Mouse (Mus musculus): ENCODE measurements at regions not wholly inside any gene's neighbourhood (a gene's known extent, or its start where the extent isn't known, plus 50 kb on each side); places are given as distances from the start of the nearest gene placed in this dataset.
"Not testable (repeated sequence)": the region's sequence is repeated elsewhere in the genome, so short reads cannot be mapped to it uniquely, and the experiment has no call there.

DNA sequence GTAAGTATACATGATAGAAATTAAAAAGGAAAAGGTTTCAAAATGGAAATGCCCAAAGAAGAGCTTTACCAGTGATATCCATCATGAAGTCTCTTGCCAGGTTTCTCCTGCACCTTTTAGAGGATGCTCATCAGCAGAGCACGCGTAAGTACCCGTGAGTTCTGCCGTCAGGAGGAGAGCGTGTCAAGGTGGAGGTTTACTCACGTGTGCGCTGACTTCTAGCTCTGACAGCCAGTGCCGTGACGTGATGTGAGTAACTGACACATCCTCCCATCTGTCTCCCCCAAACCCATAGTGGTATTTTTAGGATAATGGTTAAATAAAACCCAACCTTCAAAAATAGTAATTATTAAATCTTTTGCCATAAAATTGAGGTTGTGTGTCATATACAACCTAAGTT is 55.3 kb downstream of the Adra2a start:
- intact Hi-C loops (cut with DNase I), result no loop called here
- no peak for DNase-seq (ENCODE audit: low spot score in 2 of 2)

DNA sequence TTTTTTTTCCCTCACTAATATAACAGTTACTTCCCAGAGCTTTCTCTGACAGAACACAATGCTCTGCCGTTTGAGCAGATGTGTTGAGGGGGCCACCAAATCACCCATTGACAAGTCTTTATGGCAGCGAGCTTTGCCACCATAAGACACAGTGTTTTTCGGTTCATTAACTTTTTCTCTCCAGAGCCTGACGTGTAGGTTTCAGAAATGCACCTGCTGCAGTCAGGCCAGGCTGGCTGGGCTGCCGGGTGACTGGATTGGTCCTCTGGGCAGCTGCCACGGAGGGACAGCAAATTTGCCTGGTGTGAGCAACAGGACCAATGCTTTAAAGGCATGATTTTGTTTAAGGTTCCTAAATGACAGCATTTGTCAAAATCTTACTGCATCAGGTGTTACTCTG is 55.8 kb downstream of the Adra2a start:
- no peak for DNase-seq (ENCODE audit: low spot score in 2 of 2)
- intact Hi-C loops (cut with DNase I), result no loop called here

DNA sequence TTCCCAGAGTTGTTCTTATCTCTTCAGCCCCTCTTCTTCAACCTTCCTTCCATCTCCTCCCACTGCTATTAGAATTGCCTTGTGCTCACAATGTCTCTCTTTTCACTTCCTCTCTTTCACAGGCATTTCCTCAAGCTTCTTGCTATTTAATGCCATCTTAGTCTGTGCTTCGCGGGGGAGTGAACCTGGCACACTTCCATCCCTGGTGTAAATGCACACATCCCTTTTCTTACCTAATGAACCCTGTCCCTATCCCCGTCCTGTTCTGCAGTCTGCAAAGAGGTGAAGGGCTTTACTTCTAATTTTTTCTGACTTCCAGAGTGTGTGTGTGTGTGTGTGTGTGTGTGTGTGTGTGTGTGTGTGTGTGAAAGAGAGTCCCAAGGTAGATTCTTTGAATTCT is 62.6 kb downstream of the Adra2a start:
- peak in 1 of 2 experiments; percentile 15 for DNase-seq (ENCODE audit: low spot score in 2 of 2)
- intact Hi-C loops (cut with DNase I), result no loop called here

DNA sequence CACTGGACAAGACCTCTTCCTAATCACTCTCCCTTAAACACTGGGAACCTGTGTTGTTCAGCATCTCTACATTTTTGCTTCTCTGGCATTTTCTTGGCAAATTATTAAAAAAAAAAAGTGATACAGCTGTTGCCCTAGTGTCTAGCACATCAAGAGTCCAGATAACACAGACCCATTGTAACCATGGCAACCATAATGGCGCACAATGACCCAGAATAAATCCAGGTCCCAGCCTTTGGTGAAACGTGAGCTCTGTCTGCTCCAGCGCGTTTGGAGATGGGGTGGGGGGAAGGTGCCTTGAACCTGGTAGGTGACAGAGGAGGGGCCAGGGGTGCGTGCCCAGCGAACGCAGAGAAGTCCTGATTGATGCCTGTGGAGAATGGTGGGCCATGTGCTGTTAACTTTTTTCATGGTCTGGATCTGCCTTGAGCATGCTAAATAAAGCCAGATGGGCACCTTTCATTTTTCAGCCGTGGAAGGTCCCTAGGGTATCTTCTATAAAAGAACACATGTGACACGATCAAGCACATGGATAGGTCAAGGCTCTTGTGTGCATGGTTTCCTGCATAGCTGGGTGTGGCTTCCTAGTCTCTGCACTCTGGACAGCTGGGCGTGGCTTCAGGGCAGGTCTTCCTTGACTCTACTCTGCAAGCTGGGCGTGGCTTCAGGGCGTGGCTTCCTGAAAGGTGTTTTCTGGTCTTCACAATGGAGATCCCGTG is 63.3 kb downstream of the Adra2a start:
- DNase-seq (ENCODE audit: low spot score in 2 of 2), result no peak
- intact Hi-C loops (cut with DNase I), result no loop called here

DNA sequence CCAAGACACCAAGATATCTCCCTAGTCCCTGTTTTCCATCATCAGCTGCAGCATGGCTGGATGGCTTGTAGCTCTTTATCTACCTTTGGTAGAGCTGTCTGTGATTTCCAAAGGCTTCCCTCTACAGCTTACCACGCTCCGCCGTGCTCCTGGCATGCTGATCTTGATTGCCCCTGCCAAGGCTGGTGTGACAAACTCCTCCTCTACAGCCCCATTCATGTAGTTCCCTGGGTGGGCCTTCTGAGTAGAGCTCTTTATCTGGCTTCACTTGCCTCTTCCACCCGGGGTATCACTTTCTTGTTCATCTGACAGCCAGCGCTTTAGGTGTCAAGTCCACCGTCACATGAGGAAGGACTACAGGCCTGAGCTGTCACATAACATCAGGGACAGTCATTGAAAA is 66.1 kb downstream of the Adra2a start:
- no peak for DNase-seq (ENCODE audit: low spot score in 2 of 2)
- intact Hi-C loops (cut with DNase I), result no loop called here

DNA sequence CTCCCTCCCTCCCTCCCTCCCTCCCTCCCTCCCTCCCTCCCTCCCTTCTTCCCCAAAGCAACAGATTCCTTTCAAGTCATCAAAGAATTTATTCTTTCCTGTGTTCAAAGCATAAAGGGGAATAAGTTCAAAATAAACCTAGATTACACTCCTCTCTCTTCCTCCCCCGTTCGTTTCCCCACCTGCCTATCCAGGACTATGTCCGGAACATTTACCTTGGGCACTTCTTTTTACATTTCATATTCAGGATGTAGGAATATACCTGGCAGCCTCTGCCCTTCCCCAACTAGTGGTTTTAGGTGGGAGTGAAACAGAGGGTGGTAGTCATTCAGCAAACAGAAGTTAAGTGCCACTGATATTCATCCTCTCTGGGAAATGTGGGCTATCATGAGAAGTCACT is 68.7 kb downstream of the Adra2a start:
- intact Hi-C loops (cut with DNase I), result no loop called here
- DNase-seq (ENCODE audit: low spot score in 2 of 2), result no peak

DNA sequence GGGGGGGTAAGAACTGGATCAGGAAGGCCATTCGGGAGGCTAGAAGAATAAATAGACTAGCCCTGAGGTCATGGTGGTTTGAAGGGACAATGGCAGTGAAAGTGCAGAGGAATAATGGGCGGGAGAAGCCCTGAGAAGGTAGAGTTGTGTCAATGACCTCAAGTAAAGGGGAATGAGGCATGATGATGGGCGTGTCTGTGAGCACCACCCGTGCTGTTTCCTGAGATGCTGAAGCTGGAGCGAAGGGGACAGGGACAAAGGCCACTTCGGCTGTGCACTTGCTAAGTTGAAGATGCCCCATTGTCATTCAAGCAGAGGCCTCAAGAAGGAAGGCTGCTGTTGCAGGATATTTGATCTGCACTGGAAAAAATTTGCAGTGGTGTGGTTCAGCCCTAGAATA is 69.5 kb downstream of the Adra2a start:
- intact Hi-C loops (cut with DNase I), result no loop called here
- DNase-seq (ENCODE audit: low spot score in 2 of 2), result no peak

DNA sequence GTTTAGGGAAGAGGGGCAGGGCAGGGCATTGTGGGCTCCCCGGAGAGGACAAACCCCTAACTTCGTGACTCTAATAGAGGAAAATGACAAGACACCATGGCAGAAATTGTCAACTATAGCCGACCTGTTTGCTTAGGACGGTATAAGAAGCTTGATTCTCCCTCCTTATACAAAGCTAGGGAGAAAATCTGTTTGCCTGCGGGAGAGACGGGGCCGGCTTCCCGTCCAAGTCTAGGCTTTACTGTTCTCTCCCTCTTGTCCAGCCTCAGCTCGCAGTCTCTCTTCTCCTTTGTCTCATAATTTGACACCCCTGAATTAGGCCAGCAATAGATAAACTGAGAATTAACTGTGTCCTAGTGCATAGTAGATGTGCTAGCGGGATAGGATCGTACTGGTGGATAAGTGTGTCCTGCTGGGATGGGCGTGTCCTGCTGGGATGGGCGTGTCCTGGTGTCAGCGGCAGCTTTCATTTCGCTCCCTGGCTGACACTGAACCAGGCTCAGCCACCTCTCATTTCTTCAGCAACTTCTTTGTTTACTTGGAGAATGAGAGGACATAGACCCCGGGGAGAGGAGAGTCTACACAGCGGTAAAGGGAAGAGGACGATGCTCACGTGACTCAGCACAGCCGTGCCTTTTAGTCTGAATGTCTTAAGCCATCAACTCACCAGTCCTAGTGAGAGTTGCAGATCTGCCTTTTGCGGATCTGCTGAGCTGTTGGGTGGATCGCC is 70.8 kb downstream of the Adra2a start:
- DNase-seq (ENCODE audit: low spot score in 2 of 2), result peak in 1 of 2 experiments; percentile 18
- intact Hi-C loops (cut with DNase I), result no loop called here

DNA sequence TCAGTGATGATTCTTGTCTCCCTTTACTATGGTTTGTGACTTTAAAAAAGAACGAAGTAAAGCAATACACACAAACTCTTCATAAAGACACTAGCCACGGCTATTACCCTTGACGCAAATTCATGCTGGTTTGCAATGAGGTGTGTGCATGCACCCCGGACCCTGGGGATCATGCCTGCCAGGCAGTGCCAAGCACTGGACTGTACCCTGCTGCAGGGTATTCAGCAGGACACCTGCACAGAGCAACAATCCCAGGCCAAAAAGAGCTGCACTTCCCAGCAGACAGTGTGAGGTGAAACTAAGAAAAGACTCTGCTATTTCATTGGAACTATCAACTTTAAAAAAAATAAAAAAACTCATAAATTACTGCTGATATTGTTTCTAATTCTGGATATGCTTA is 71.4 kb downstream of the Adra2a start:
- intact Hi-C loops (cut with DNase I), result no loop called here

DNA sequence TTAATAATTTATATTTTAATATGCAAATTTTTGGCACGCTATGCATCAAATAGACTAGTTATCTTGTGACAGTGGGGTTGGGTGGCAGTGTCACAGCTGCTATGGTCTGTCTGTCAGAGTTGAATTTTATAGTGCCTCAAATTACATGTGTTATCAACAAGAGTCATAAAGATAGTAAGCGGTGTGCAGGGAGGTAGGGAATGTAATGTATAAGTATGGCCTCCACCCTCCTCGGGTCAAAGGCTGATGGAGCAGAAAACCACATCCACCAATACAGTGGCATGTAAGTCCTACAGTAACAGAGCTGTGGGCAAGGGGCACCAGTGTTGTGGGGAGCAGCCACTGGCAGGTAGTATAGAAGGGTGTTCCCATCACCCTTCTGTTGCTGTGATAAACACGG is 72.9 kb downstream of the Adra2a start:
- intact Hi-C loops (cut with DNase I), result no loop called here
- no peak for DNase-seq (ENCODE audit: low spot score in 2 of 2)

More for the DNA sequence above, 71.4 kb downstream of the Adra2a start:
- DNase-seq (ENCODE audit: low spot score in 2 of 2), result no peak

DNA sequence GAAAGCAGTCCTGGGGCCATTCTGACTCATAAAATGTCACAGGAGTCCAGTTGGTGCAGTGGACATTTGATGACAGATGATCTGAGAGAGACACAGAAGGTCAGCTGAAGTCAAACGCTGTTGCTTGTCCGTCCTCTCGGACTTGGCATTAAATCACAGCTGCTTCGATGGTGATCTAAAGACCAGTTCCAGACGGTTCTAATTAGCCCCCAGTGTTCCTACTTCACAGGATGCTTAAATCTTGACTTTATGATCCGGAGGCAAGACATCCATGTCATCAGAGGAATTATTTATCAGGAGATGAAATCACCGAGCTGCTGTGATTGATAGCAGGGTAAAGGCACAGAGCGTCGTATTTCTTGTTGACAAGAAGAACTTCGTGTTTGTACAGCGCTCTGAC is 73.7 kb downstream of the Adra2a start:
- intact Hi-C loops (cut with DNase I), result no loop called here
- DNase-seq (ENCODE audit: low spot score in 2 of 2), result no peak

DNA sequence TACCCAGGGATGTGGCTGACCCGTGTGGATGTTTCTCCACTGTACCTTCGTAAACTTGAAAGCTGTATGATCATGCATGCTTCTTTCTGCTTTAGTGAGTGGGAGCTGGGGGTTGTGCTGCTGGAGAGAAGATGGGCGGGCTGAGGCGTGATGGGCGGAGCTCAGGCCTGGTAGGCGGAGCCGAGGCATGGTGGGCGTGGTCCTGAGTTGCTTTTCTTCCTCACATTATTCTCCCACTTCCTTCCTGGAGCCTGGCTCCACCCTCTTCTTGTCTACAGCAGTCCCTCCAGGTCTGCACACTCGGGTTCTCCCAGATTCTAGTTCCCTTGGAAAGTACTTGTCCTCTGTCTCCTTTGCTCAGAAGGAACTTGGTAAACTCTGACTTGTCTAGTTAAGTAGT is 79.6 kb downstream of the Adra2a start:
- intact Hi-C loops (cut with DNase I), result no loop called here
- DNase-seq (ENCODE audit: low spot score in 2 of 2), result no peak

DNA sequence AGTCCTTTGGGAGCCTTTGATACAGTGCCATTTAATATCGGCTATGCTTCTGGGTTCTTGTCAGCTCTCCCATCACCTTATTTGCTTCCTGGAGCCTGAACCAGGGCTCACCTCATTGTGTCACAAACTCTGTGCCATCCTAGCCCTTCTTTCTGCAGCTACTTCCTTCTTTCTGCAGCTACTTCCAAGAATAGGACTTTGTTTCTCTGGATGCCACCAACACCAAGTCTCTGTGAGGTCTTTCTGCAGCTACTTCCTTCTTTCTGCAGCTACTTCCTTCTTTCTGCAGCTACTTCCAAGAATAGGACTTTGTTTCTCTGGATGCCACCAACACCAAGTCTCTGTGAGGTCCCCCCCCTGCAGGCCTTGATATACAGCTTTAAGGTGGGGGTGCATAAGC is 107.8 kb downstream of the Adra2a start:
- intact Hi-C loops (cut with DNase I); DNase-seq (ENCODE audit: low spot score in 2 of 2): not testable (repeated sequence)

DNA sequence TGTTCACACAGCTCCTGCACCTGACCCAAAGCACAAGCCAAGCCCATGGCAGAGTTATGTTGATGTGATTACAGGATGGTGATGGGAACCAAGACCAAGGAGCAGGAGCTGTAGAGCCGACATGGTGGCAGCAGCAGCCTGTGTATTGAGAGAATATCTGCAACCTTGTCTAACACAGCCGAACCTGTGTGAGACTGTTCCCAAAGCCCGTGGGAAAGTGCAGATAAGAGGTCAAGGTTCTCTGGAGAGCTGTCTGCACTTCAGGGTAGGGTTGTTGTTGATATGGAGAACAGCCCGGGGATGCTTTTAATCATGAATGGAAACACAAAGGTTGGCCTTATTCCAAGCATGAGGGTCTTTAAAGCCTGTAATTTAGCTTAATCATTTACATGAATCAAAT is 110.4 kb downstream of the Adra2a start:
- DNase-seq (ENCODE audit: low spot score in 2 of 2), result no peak
- intact Hi-C loops (cut with DNase I), result no loop called here

DNA sequence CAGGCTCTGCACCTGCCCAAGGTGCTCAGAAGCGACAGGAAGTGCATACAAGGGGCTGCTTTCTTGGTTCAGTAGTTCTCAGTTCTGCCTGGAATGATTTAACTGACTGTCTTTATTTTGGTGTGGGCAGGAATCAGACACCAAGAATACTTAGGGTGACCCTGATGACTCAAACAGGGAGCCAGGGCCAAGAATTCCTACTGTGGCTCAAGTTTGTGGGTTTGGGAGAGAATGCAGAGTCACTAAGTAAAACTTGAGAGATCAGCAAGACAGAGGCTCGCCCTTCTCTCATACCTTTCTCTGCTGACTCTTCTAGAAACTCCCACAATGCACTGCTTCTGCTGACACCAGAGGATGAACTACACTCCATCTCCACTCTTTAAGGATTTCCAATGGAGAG is 126.4 kb downstream of the Adra2a start:
- intact Hi-C loops (cut with DNase I), result no loop called here
- no peak for DNase-seq (ENCODE audit: low spot score in 2 of 2)

DNA sequence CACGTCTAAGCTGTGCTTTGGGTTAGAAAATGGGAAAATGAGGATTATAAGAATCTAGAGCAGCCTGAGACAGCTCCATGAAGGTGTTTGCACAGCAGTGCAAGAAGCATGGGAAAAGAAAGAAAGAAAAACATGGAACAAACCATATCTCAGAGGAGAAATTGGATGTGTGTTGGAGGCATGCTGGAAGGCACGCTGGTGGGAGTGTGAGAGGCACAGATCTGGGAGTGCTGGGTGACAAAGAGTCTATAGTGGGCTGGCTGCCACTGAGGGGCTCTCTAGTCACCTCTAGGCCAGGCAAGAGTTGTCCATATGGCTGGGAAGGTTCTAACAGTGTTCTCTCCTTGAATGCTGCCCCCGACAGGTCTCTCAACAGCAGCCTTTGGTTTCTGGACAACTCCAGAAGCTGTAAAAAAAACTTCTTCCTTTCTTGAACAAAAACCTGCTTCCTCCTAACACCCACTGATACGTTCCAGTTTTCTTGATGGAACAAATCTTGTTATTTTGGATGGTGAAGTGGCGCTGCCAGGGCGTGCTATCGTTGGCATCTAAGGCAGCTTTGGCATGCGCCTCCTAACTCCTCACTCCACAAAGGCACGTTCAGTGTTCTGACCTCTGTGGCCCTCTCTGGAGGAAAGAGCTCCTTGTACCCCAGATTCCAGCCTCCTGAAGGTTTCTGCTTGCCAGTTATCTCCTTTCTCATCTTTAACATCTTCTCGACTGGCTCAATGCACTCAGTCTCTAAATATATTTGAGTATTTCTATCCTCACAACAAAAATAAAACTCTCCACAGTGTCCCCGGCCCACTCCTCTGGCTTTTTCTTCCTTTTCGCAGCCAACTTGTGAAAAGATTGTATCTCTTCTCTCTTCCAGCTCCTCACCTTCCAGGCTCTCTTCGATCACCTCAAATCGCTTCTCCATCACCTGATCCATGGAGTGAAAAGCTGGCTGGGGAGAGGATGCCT is 130.4 kb downstream of the Adra2a start:
- peak; percentile 33 to 40 for DNase-seq (ENCODE audit: low spot score in 2 of 2)

DNA sequence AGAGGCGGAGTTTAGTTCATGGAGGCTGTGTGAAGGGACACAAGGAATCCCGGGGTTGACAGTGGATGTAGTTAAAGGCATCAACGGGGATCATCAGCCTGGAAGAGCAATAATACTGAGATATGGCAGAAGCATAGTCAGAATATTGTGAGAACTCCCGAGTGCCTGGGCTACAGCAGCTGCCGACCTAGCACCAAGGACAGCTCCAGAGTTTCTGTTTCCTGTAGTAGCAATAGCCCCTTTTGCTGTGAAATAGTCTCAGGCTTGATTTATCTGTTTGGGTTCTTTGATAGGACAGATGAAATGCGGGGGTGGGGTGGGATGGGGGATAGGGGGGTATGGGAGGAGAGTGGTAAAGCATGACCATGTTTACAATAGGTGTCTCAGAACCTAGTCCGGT is 131.8 kb downstream of the Adra2a start:
- DNase-seq (ENCODE audit: low spot score in 2 of 2), result no peak
- intact Hi-C loops (cut with DNase I), result loop anchor here (5.0 kb wide), 1 partner anchor 128 kb away; no protein-coding TSS in a partner anchor

More for the DNA sequence above, 130.4 kb downstream of the Adra2a start:
- intact Hi-C loops (cut with DNase I), result loop anchor here (5.0 kb wide), 1 partner anchor 127 kb away; no protein-coding TSS in a partner anchor

DNA sequence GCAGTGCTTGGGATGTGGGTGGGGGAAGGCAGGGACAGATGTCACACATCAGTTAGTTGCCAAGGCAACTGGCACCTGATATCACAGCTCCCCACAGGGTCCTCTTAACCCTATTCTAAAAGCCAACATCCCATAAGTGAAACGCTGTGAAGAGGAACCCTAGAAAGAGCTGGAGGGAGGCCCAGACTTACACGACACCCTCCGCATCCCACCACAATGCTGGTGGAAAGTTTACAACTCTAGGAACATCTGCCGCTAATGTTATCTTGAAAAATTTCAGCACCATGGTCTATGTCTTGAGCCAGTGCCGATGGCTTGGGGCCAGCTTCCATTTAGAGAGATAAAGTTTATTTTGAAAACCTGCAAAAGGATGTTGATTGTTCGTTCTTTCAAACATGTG is 133.5 kb downstream of the Adra2a start:
- peak; percentile 16 to 53 for DNase-seq (ENCODE audit: low spot score in 2 of 2)

DNA sequence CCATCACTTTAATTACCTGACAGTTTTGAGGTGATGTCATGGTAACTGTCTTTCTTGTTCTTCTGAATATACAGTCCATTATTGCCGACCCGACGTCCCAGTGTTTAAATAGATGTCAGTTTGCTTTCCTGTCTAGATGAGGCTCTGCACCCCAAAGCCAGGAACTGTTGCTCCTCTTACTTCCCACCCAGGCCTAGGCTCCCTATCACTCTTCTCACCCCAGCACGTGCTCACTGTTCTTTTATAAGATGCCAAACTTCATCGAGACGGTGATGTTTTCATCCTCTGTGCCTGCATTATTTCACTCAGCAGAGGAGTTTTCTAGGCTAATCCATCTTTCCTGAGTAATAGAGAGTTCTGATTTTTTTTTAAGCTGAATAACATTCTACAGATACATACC is 156.5 kb downstream of the Adra2a start:
- intact Hi-C loops (cut with DNase I), result no loop called here
- DNase-seq (ENCODE audit: low spot score in 2 of 2), result no peak

More for the DNA sequence above, 133.5 kb downstream of the Adra2a start:
- intact Hi-C loops (cut with DNase I), result loop anchor here (5.0 kb wide), 1 partner anchor 130 kb away; no protein-coding TSS in a partner anchor

DNA sequence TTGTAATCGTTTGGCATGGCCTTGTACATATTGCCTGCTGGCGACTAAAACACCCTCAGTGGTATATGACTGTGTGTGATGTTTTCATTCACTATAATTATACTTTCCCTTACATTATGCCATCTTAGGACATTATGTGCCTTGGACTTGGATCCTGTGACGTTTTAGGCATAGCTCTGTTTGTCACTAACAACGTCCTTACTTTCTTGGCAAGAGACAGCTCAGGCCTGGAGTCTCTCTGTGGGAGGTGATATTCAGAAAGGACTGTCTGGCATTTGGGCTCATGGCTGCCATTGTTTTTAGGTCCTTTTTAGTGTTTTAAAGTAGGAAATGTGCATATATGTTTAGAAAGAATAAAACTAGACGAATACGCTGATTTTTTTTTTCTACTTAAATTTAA is 158.5 kb downstream of the Adra2a start:
- intact Hi-C loops (cut with DNase I), result no loop called here

More for the DNA sequence above, 158.5 kb downstream of the Adra2a start:
- DNase-seq (ENCODE audit: low spot score in 2 of 2), result peak; percentile 14 to 68
